Mouse (Mus musculus): ENCODE measurements around the gene Adss.

GRCm38 (mm10) chr1:177795421-177796192 is 704 bp downstream of the Adss start:
- no peak for TF ChIP-seq CTCF (IDR thresholded peaks at IDR 0.05)
- no peak for TF ChIP-seq EP300 (IDR thresholded peaks at IDR 0.05)

All from lung, postnatal 0 days (tissue).